ENCODE assay signal across 10 mouse cellular contexts in the genomic region with DNA sequence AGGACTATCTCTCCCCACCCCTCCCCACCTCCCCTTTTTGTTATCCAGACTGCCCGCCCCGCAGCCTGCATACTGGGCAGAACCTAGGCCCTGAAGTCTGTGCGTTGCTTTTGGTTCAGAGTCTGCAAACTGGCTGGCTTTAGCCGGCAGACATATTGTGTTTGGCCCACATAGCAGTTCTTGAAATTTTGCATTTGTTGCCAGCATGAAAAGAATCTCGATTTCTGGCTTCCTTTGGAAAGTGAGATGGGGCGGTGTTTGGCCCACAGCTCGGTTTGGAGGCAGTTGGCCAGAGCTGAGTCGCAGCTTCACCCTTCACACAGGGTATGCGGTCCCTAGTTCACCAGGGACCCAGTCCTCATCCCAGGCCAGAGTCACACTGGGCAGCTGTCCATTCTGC.
DNase-seq lines count a peak whose midpoint lies in the region; ATAC-seq and TF ChIP-seq lines count a peak whose summit lies in the region.
"Had no signal": no experiment of that assay in that cellular context is flagged by ENCODE, and none has a peak within 500 bp of the region (broad histone marks: within the 10 kb centered on the region; RNA-seq: fewer than 3 reads in every experiment).

No protein-coding gene starts in this region.

- no peaks in the 10 kb centered on the region for H3K36me3 ChIP-seq in kidney, embryonic 14.5 days (ENCODE audit: control insufficient read depth, insufficient read depth, low read length)
- H3K36me3 ChIP-seq in stomach, postnatal 0 days (ENCODE audit: control insufficient read depth, insufficient read depth, low read length) = peaks cover 6% of the 10 kb centered on the region; the same call in 1 of the 2 replicates
- H3K36me3 ChIP-seq in intestine, embryonic 16.5 days (ENCODE audit: control insufficient read depth, insufficient read depth, low read length) = 0 out of 2 replicates have a peak, but pooled peaks cover 4% of the 10 kb centered on the region

- no peak overlapping the region for H3K9ac ChIP-seq in kidney, embryonic 14.5 days (ENCODE audit: low read depth, low read length)
- H3K9ac ChIP-seq in stomach, postnatal 0 days (ENCODE audit: low read length) = no peak overlapping the region
- H3K9ac ChIP-seq in intestine, embryonic 16.5 days (ENCODE audit: low read depth, low read length) = no peak overlapping the region

- ATAC-seq in kidney, embryonic 14.5 days (ENCODE audit: low FRiP score, low TSS enrichment) = no peak
- no peak for ATAC-seq in stomach, postnatal 0 days (ENCODE audit: low FRiP score, low TSS enrichment)
- no peak for ATAC-seq in intestine, embryonic 16.5 days

- H3K27ac ChIP-seq in kidney, embryonic 14.5 days (ENCODE audit: low read depth, low read length) = no peak overlapping the region
- peak overlapping the region; percentile 30; the same call in 1 of the 2 replicates for H3K27ac ChIP-seq in stomach, postnatal 0 days (replicated peaks)
- no peak overlapping the region for H3K27ac ChIP-seq in intestine, embryonic 16.5 days (ENCODE audit: low read length)

- no peaks in the 10 kb centered on the region for H3K9me3 ChIP-seq in kidney, embryonic 14.5 days (ENCODE audit: control insufficient read depth, low read length)
- H3K9me3 ChIP-seq in stomach, postnatal 0 days (ENCODE audit: control insufficient read depth, low read length) = no peaks in the 10 kb centered on the region
- H3K9me3 ChIP-seq in intestine, embryonic 16.5 days (ENCODE audit: control insufficient read depth, low read length) = no peaks in the 10 kb centered on the region

- 77% methylated on average over 9 of the region's 9 CpGs for WGBS in kidney, embryonic 14.5 days
- WGBS in stomach, postnatal 0 days = 57% methylated on average over 9 of the region's 9 CpGs
- whole genome bisulfite sequencing in intestine, embryonic 16.5 days = 74% methylated on average over 9 of the region's 9 CpGs

- H3K27me3 ChIP-seq in kidney, embryonic 14.5 days (ENCODE audit: control insufficient read depth, insufficient read depth, low read length) = no peaks in the 10 kb centered on the region
- H3K27me3 ChIP-seq in stomach, postnatal 0 days (ENCODE audit: control insufficient read depth, insufficient read depth, low read length) = no peaks in the 10 kb centered on the region
- no peaks in the 10 kb centered on the region for H3K27me3 ChIP-seq in intestine, embryonic 16.5 days (replicated peaks; ENCODE audit: control insufficient read depth, insufficient read depth, low read length)

- H3K4me2 ChIP-seq in kidney, embryonic 14.5 days (replicated peaks; ENCODE audit: low read depth, low read length) = no peak overlapping the region
- H3K4me2 ChIP-seq in stomach, postnatal 0 days (replicated peaks; ENCODE audit: low read depth) = no peak overlapping the region
- H3K4me2 ChIP-seq in intestine, embryonic 16.5 days (ENCODE audit: low read depth, low read length) = no peak overlapping the region

- DNase-seq in cerebellum, postnatal 14 days = peak; percentile 57 to 58
- no peak for DNase-seq in cerebellum, adult 9-10 months
- peak; percentile 51 for DNase-seq in kidney, postnatal 10 days
- peak; percentile 29 for DNase-seq in urinary bladder, postnatal 14 days (ENCODE audit: low spot score)
- DNase-seq in urinary bladder, adult 2 months (ENCODE audit: low spot score) = no peak
- DNase-seq in stomach, postnatal 0 days (ENCODE audit: low spot score) = no peak
- DNase-seq: B cell, adult 2 months; embryo, embryonic 11 days had no signal

- H3K4me3 ChIP-seq in kidney, embryonic 14.5 days (ENCODE audit: low read length) = no peak overlapping the region
- no peak overlapping the region for H3K4me3 ChIP-seq in stomach, postnatal 0 days (ENCODE audit: low read depth, low read length)
- H3K4me3 ChIP-seq in intestine, embryonic 16.5 days (ENCODE audit: low read length) = no peak overlapping the region

- TF ChIP-seq CTCF in stomach, postnatal 0 days (IDR thresholded peaks at IDR 0.05; ENCODE audit: low read depth) = no peak

- H3K4me1 ChIP-seq in kidney, embryonic 14.5 days (ENCODE audit: control insufficient read depth, insufficient read depth, low read length) = no peaks in the 10 kb centered on the region
- no peaks in the 10 kb centered on the region for H3K4me1 ChIP-seq in stomach, postnatal 0 days (replicated peaks; ENCODE audit: control insufficient read depth, insufficient read depth)
- peaks cover 3% of the 10 kb centered on the region; the same call in 1 of the 2 replicates for H3K4me1 ChIP-seq in intestine, embryonic 16.5 days (ENCODE audit: control insufficient read depth, insufficient read depth, low read length)

- TF ChIP-seq EP300 in stomach, postnatal 0 days (optimal IDR thresholded peaks at IDR 0.05) = no peak

Comparison
In these comparisons a context has a peak if more than half of its experiments do, and no peak if none do; other contexts are left out.
1. DNase-seq: peak in cerebellum, postnatal 14 days (2 of 2), kidney, postnatal 10 days (single experiment) and urinary bladder, postnatal 14 days (single experiment); none in cerebellum, adult 9-10 months (single experiment), urinary bladder, adult 2 months (single experiment) and stomach, postnatal 0 days (single experiment).